Mouse (Mus musculus) stomach, postnatal 0 days (tissue): ENCODE data around the gene Mgat5b. TPM values are rescaled to one million over a fixed set of nuclear protein-coding genes. Genes with fewer than 3 reads are reported as not detected.

Experiments used
- ATAC-seq: fragments of 200-750 bp; cut with Nextera tagmentation; 2 replicates; pipeline ENCODE4 v1.8.0; 2017; ENCODE audit not compliant: low FRiP score, low TSS enrichment
- DNase-seq: peaks from one replicate; pipeline ENCODE4 v3.0.0-alpha.2; 2016; ENCODE audit warnings: low spot score
- H3K27ac ChIP-seq: fragments of 300-500 bp; sonication (generic); replicated peaks from 2 replicates; pipeline ENCODE4 v1.5.1; 2014; ENCODE audit warnings: mild to moderate bottlenecking, control low read depth
- H3K27me3 ChIP-seq: fragments of 300-500 bp; sonication (generic); 2 replicates; pipeline ENCODE4 v1.6.1; 2014; ENCODE audit warnings: low read length; ENCODE audit not compliant: control insufficient read depth, insufficient read depth
- H3K36me3 ChIP-seq: fragments of 300-500 bp; sonication (generic); 2 replicates; pipeline ENCODE4 v1.6.1; 2014; ENCODE audit warnings: low read length, mixed read lengths; ENCODE audit not compliant: control insufficient read depth, insufficient read depth
- H3K4me1 ChIP-seq: fragments of 300-500 bp; sonication (generic); replicated peaks from 2 replicates; pipeline ENCODE4 v1.6.1; 2014; ENCODE audit warnings: antibody characterized with exemption; ENCODE audit not compliant: control insufficient read depth, insufficient read depth
- H3K4me2 ChIP-seq: fragments of 300-500 bp; sonication (generic); replicated peaks from 2 replicates; pipeline ENCODE4 v1.6.1; 2014; ENCODE audit warnings: low read depth, mild to moderate bottlenecking, control low read depth, moderate library complexity
- H3K4me3 ChIP-seq: fragments of 300-500 bp; sonication (generic); 2 replicates; pipeline ENCODE4 v1.5.1; 2014; ENCODE audit warnings: low read depth, low read length, control low read depth
- H3K9ac ChIP-seq: fragments of 300-500 bp; sonication (generic); 2 replicates; pipeline ENCODE4 v1.6.1; 2014; ENCODE audit warnings: mild to moderate bottlenecking, low read length, control low read depth, mixed read lengths
- H3K9me3 ChIP-seq: fragments of 300-500 bp; sonication (generic); 2 replicates; pipeline ENCODE4 v1.6.1; 2016; ENCODE audit warnings: low read length; ENCODE audit not compliant: control insufficient read depth
- CTCF ChIP-seq: IDR thresholded peaks from 2 replicates; pipeline ENCODE4 v1.5.1; 2016; ENCODE audit warnings: antibody characterized with exemption, low read depth, mild to moderate bottlenecking, moderate library complexity
- EP300 ChIP-seq: optimal IDR thresholded peaks from 2 replicates; pipeline ENCODE3; 2016; ENCODE audit warnings: antibody characterized with exemption
- WGBS: fragments of 180-500 bp; shearing (Covaris S2); extraction: QIAGEN DNeasy Blood & Tissue Kit; methylation state at CpG from one replicate; pipeline ENCODE4 v1.1.7; 2014; 5-methylcytosine and 5-hydroxymethylcytosine counted together
- polyA plus RNA-seq: library from polyadenylated mRNA; unstranded; fragments of >200 nt; fragmentation: Nextera tagmentation; extraction: Ambion mirVana; gene quantifications from 2 replicates; pipeline ENCODE4 v1.2.1, GENCODE M21; 2015

Mgat5b gene
- polyA plus RNA-seq, 1 experiment from 2014 or later, result 0.30 TPM

- DNase-seq, result no peak
- Histone ChIP-seq H3K27me3 (peaks cover under 1% of the 10 kb centered on the region), H3K4me3 (no peak overlapping the region), H3K4me1 (no peaks in the 10 kb centered on the region; the same call in 1 of the 2 replicates), H3K4me2 (no peak overlapping the region), H3K27ac (no peak overlapping the region), H3K9me3 (no peaks in the 10 kb centered on the region), H3K36me3 (no peaks in the 10 kb centered on the region), H3K9ac (no peak overlapping the region)
- ATAC-seq, result no peak
- WGBS, result 73% methylated on average over 5 of the region's 5 CpGs
- TF ChIP-seq EP300 (no peak), CTCF (no peak)
Measured at GRCm38 (mm10) chr11:116914267-116914885, 4.3 kb upstream of the Mgat5b start.

- Histone ChIP-seq H3K4me3 (no peak overlapping the region), H3K4me1 (no peaks in the 10 kb centered on the region; the same call in 1 of the 2 replicates), H3K27me3 (peaks cover 4% of the 10 kb centered on the region), H3K27ac (no peak overlapping the region), H3K36me3 (no peaks in the 10 kb centered on the region), H3K4me2 (no peak overlapping the region), H3K9ac (no peak overlapping the region), H3K9me3 (no peaks in the 10 kb centered on the region)
- TF ChIP-seq CTCF, result no peak
- TF ChIP-seq EP300, result no peak
- 72% methylated on average over 3 of the region's 3 CpGs for WGBS
- no peak for DNase-seq
- no peak for ATAC-seq
Measured at GRCm38 (mm10) chr11:116915241-116915640, 3.4 kb upstream of the Mgat5b start.

DNA sequence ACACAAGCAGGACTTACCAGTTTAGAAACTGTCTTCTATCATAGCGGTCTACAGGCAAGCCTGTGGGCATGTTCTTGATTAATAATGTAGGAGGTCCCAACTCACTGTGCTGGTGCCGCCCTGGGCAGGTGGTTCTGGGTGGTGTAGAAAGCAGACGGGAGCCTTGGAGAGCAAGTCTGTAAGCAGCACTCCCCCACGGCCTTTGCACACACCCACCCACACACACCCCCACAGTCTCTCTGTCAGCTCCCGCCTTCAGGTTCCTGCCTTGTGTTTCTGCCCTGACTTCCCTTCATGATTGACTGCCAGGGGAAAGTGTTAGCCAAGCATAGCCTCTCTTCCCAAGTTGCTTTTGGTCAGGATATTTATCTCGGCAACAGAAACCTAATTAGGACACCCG lies 1.3 kb upstream of the Mgat5b start:
- ATAC-seq (no peak), DNase-seq (no peak)
- Histone ChIP-seq H3K9me3 (no peaks in the 10 kb centered on the region), H3K4me3 (no peak overlapping the region), H3K27ac (no peak overlapping the region), H3K36me3 (no peaks in the 10 kb centered on the region), H3K9ac (no peak overlapping the region), H3K4me1 (no peaks in the 10 kb centered on the region; the same call in 1 of the 2 replicates), H3K4me2 (no peak overlapping the region), H3K27me3 (peaks cover 7% of the 10 kb centered on the region)
- WGBS, result 35% methylated on average over 7 of the region's 7 CpGs
- TF ChIP-seq EP300 (no peak), CTCF (no peak)

GRCm38 (mm10) chr11:116919186-116920020 lies 740 bp downstream of the Mgat5b start:
- ATAC-seq, result no peak
- Histone ChIP-seq H3K27ac (no peak overlapping the region), H3K9me3 (no peaks in the 10 kb centered on the region), H3K36me3 (no peaks in the 10 kb centered on the region), H3K4me1 (no peaks in the 10 kb centered on the region), H3K27me3 (peaks cover 7% of the 10 kb centered on the region), H3K4me2 (peak overlapping the region; percentile 97), H3K4me3 (peak overlapping the region; percentile 51), H3K9ac (no peak overlapping the region)
- WGBS, result 3% methylated on average over 57 of the region's 58 CpGs
- DNase-seq, result no peak
- TF ChIP-seq CTCF (no peak), EP300 (no peak)

- no peak for ATAC-seq
- Histone ChIP-seq H3K9ac (no peak overlapping the region), H3K4me1 (no peaks in the 10 kb centered on the region), H3K9me3 (no peaks in the 10 kb centered on the region), H3K4me2 (no peak overlapping the region), H3K36me3 (no peaks in the 10 kb centered on the region), H3K27me3 (peaks cover 7% of the 10 kb centered on the region), H3K4me3 (no peak overlapping the region), H3K27ac (no peak overlapping the region)
- WGBS, result 10% methylated on average over 6 of the region's 6 CpGs
- DNase-seq, result peak; percentile 45
- TF ChIP-seq EP300, result no peak
- TF ChIP-seq CTCF, result no peak
Measured at GRCm38 (mm10) chr11:116920746-116921145, 2.1 kb downstream of the Mgat5b start.

- WGBS, result 46% methylated on average over 7 of the region's 7 CpGs
Measured at GRCm38 (mm10) chr11:116922058-116922457, 3.4 kb downstream of the Mgat5b start.

More at GRCm38 (mm10) chr11:116922058-116922457, 3.4 kb downstream of the Mgat5b start:
- Histone ChIP-seq H3K36me3 (no peaks in the 10 kb centered on the region), H3K27me3 (peaks cover 7% of the 10 kb centered on the region), H3K4me2 (no peak overlapping the region), H3K4me1 (no peaks in the 10 kb centered on the region), H3K4me3 (no peak overlapping the region), H3K9me3 (no peaks in the 10 kb centered on the region), H3K9ac (no peak overlapping the region), H3K27ac (no peak overlapping the region)
- TF ChIP-seq CTCF (no peak), EP300 (no peak)
- DNase-seq (no peak), ATAC-seq (no peak)
